Mouse (Mus musculus) cerebellum, adult 11 months (tissue): ENCODE measurements at regions not wholly inside any gene's neighbourhood (a gene's known extent, or its start where the extent isn't known, plus 50 kb on each side); places are given as distances from the start of the nearest gene placed in this dataset.

Experiments used
- DNase-seq: peaks from one replicate; pipeline ENCODE4 v3.0.0; 2022

DNA sequence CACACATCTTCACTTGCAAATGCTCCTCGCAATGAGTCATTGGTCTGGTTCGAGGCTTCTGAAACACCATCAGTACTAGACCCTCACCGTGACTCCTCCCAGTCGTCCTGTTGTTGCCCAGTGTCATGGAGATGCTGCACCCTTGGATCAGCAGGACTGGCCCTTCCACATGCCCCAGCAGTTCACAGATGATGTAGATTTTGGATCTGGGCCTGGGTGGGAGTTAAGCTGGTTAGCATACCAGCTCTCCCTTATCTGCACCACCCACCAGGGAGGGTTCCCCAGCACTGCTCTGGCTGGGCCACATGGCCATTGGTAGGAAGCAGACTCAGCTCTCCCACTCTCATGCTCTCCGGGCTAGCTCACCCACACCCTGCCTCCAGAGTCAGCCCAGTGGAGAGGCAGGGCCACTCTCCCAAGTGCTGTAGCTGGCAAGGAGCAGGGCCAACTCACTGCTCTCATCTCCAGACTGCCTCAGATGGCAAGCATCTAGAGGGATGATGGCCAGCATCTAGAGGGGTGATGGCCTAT, 60.8 kb upstream of the Thy1 start:
- no peak for DNase-seq

DNA sequence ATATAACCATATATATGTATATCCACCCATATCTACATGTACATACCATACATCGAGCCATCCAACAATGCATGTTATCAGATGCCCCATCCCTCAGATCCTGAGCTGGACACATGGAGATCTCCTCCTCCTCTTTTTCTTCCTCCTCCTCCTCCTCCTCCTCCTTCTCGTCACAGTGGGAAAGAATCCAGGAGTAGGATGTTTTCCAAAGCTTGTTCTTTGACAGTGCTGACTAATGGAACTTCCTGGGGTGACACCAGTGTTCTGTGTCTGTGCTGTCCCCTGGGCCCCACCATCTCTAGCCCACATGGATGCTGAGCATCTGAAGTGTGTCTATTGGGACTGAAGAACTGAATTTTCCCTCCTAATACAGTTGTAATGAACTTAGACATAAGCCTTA, 60.0 kb upstream of the Thy1 start:
- DNase-seq, result no peak

DNA sequence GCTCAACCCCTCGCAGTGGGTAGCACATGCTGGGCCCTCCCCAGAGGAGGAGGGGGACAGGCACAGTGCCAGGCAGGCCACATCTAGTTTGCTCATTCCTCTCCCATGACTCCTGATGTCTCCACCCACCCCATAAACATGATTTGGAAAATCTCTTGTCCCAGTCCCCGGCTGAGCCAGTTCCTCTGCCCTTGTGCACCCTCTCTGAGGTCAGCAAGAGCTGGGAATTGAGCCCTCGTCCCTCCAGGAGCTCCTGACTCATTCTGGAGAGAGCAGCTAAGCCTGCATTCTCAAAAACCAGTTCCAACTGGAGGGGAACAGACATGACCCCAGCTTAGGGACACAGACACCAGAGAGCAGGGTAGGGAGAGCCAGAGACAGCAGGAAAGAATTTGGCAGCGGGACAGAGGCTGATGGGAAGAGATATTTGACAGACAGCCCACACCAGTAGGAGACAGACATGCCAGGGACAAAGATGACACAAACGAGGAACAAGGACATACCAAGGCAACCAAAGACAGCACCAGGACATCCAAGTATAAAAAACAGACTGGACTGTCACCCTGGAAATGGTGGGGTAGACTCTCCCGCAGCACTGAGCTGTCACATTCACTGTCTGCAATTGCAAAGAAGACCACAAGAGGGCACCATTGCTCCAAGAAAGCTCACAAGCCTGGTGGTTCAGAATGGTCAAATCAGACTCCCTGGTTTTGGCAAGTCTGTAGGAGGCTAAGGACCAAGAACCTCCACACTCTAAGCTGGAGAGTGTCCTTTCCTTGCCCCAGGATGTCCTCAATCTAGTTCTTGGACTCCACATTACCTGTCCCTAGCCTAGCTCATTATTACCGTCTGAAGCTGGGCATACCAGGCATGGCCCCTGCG, 58.8 kb upstream of the Thy1 start:
- peak; percentile 86 for DNase-seq

DNA sequence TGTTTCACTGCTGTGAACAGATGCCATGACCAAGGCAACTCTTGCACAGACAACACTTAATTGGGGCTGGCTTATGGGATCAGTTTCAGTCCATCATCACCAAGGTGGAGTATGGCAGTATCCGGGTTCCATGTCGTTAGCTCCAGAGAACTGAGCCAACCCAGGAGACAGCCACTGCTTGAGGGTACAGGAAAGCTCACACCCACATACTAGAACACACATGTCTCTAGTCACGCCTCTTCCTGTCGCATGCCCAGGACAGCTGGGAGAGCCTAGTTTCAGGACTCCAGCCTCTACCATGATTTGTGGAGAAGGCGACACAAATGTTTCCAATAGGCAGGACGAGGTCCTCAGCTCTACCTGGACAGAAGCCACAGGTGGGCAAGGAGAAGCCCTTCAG, 55.2 kb upstream of the Thy1 start:
- DNase-seq, result no peak

DNA sequence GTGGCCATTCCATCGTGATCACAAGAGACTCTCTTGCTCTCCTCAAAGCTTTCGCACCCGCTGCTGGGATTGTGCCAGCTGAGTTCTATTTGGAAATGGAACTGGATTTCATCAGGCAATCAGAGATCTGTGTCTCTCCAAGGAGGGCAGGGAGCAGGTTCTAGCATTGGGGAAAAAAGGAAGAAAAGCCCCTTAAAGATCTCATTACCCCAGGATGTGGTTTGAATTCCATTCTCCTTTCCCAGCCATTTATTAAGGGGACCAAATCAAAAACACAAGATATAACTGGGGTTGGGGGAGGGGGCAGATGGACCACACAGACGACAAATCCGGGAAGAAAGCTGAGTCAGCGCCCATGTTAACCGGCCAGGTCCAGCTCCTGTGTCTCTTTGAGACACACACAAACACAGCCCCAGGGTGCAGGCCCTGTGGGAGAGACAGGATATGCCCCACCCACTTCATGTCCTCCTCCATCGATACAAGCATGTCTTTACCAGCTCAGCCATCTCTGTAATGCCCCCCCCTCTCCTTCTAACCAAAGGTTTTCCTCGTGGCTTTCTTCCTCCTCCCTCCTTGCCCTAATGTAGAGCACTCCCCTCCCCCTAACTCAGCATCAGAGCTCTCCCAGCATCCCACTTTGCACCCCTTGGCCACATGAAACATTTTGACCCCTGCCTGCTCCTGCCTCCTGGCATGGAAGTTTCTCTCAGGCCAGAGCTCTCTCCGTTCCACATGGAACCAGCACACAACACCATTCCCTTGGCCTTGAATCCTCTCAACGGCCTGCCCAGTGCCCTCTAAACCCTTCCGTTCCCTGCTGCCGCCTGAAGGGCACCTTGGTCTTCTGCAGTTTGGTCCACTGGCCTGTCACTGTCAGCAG, 54.0 kb upstream of the Thy1 start:
- no peak for DNase-seq

DNA sequence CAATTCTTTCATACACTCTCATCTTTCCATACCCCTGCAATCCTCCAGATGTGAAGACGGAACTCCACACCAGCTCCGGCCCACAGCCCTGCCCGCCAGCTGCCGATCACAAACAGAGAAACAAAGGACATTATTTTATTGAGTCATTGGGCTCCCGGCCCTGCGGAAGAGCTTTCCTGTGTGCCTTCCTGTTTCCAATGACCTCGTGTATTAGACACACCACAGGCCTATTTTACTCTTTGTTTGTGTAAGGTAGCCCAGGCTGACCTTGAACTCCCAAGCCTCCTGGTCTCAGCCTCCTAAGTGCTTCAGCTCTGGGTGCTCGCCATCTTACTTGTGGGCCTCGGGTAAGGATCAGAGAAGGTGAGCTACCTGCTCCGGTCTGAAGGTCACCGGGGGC, 53.1 kb upstream of the Thy1 start:
- DNase-seq, result no peak

DNA sequence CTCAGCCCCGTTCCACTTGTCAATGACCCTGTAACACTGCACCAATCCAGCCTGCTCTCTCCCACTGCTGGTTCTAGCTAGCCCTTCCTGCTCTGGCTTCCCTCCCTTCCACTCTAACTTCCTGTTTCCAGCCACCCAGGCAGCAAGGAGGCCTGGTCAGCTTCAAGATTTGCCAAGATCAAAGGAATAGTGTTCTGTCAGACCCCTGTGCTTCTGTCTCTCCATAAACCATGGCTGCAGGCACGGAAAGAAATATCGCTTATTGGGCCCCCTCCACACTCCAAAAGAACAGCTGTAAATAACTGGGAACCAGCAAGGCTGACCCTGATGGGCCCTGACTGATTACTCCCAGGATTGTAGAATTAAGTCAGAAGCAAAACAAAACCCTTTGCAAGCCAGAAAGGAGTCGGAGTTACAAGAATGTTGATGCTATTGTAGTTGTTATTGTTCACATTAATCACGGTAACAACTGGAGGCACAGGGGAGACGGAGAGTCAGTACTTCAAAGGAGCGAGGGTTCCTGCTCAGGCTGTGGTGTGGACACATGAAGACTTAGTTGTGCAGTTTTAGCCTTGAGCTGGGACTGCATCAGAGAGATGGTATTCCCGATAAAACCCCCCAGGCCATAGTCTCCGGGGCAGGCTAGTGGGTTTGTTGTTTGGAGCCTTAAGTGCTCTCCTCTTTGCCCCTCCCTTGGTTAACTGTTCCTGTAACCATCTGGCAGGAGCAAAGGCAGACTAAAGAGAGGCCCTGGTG, 49.8 kb upstream of the Thy1 start:
- DNase-seq, result no peak
